Mouse (Mus musculus) cerebral cortex, adult 2 months (tissue): ENCODE measurements around the gene Ugt2b37.

Experiments used
- WGBS: fragments of 180-500 bp; shearing (Covaris S2); methylation state at CpG from one replicate; pipeline ENCODE4 v1.1.7; 2018; 5-methylcytosine and 5-hydroxymethylcytosine counted together

The Ugt2b37 gene

GRCm38 (mm10) chr5:87254676-87255075 lies at the start of gene Ugt2b37:
Gene Ugt2b37 (minus strand): TSS chr5:87254804.
- 76% methylated on average over 3 of the region's 3 CpGs for WGBS

- 86% methylated on average over 4 of the region's 4 CpGs for WGBS
Measured at GRCm38 (mm10) chr5:87286180-87286579, 31.6 kb upstream of the Ugt2b37 start.

GRCm38 (mm10) chr5:87275986-87276385 lies 21.4 kb upstream of the Ugt2b37 start:
- 80% methylated on average over 4 of the region's 4 CpGs for WGBS

GRCm38 (mm10) chr5:87275581-87275980 lies 21.0 kb upstream of the Ugt2b37 start:
- 93% methylated on average over 6 of the region's 6 CpGs for WGBS

GRCm38 (mm10) chr5:87255831-87256230 lies 1.2 kb upstream of the Ugt2b37 start:
- 81% methylated on average over 3 of the region's 3 CpGs for WGBS

- 68% methylated on average over 2 of the region's 2 CpGs for WGBS
Measured at GRCm38 (mm10) chr5:87196430-87196829, 58.2 kb downstream of the Ugt2b37 start.
